Mouse (Mus musculus) forebrain, postnatal 0 days (tissue): ENCODE data around the gene Relt. TPM values are rescaled to one million over a fixed set of nuclear protein-coding genes. Genes with fewer than 3 reads are reported as not detected.
A peak's percentile ranks its signal among the peaks of the same experiment; 100 is the strongest.

ENCODE experiments used
- ATAC-seq: fragments of 200-750 bp; cut with Nextera tagmentation; 2 replicates; pipeline ENCODE4 v1.8.0; 2017; ENCODE audit warnings: mild to moderate bottlenecking, moderate library complexity
- DNase-seq: peaks from one replicate; pipeline ENCODE4 v3.0.0-alpha.2; 2015
- H3K27ac ChIP-seq: fragments of 300-500 bp; sonication (generic); 2 replicates; pipeline ENCODE4 v1.5.1; 2014; ENCODE audit warnings: low read depth, mild to moderate bottlenecking, antibody characterized with exemption, low read length, moderate library complexity, mixed read lengths
- H3K27me3 ChIP-seq: fragments of 300-500 bp; sonication (generic); 2 replicates; pipeline ENCODE4 v1.6.1; 2014; ENCODE audit warnings: mild to moderate bottlenecking, low read length, mixed read lengths; ENCODE audit not compliant: insufficient read depth
- H3K36me3 ChIP-seq: fragments of 300-500 bp; sonication (generic); 2 replicates; pipeline ENCODE4 v1.6.1; 2014; ENCODE audit warnings: mild to moderate bottlenecking, moderate library complexity; ENCODE audit not compliant: insufficient read depth
- H3K4me1 ChIP-seq: fragments of 300-500 bp; sonication (generic); 2 replicates; pipeline ENCODE4 v1.6.1; 2014; ENCODE audit warnings: antibody characterized with exemption; ENCODE audit not compliant: insufficient read depth
- H3K4me2 ChIP-seq: fragments of 300-500 bp; sonication (generic); 2 replicates; pipeline ENCODE4 v1.6.1; 2014; ENCODE audit warnings: low read depth, mild to moderate bottlenecking, moderate library complexity
- H3K4me3 ChIP-seq: fragments of 300-500 bp; sonication (generic); 2 replicates; pipeline ENCODE4 v1.5.1; 2014; ENCODE audit warnings: low read depth, low read length, mixed read lengths
- H3K9ac ChIP-seq: fragments of 300-500 bp; sonication (generic); 2 replicates; pipeline ENCODE4 v1.6.1; 2014; ENCODE audit warnings: mild to moderate bottlenecking
- H3K9me3 ChIP-seq: fragments of 300-500 bp; sonication (generic); 2 replicates; pipeline ENCODE4 v1.6.1; 2016; ENCODE audit warnings: low read length
- CTCF ChIP-seq: sonication (generic); IDR thresholded peaks from 2 replicates; pipeline ENCODE4 v1.5.1; 2016; ENCODE audit warnings: antibody characterized with exemption, control low read depth, low read depth
- WGBS: fragments of 180-500 bp; shearing (Covaris S2); extraction: QIAGEN DNeasy Blood & Tissue Kit; methylation state at CpG from one replicate; pipeline ENCODE4 v1.1.7; 2014; 5-methylcytosine and 5-hydroxymethylcytosine counted together
- polyA plus RNA-seq: library from polyadenylated mRNA; unstranded; fragments of >200 nt; fragmentation: Nextera tagmentation; extraction: Ambion mirVana; gene quantifications from 2 replicates; pipeline ENCODE4 v1.2.1, GENCODE M21; 2015
- total RNA-seq: library from RNA; depleted of rRNA; stranded (reverse); fragments of >200 nt; gene quantifications from 2 replicates; pipeline ENCODE4 v1.2.3, GENCODE M21; 2014

Gene Relt
- total and polyA plus RNA-seq, 2 experiments from 2014 or later, result 4.4 to 8.3 TPM

DNA sequence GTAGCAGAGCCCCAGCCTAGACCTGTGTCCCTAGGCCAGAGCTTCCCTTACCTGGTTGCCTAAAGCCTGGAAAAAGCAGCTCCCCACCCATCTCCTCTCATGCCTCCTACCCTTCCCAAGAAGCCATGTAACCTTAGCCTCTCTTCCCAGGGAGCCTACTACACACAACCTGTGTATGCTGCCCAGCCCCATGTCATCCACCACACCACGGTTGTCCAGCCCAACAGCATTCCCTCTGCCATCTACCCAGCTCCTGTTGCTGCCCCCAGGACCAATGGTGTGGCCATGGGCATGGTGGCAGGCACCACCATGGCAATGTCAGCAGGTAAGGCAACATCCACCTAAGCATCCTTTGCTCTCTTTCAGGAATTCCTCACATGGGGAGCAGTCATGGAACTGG lies 29.4 kb downstream of the Relt start:
- Histone ChIP-seq H3K27me3 (no peaks in the 10 kb centered on the region), H3K9me3 (no peaks in the 10 kb centered on the region), H3K9ac (no peak overlapping the region), H3K36me3 (peaks cover 39% of the 10 kb centered on the region), H3K4me2 (no peak overlapping the region), H3K4me3 (no peak overlapping the region), H3K4me1 (no peaks in the 10 kb centered on the region), H3K27ac (no peak overlapping the region)
- TF ChIP-seq CTCF, result no peak
- DNase-seq, result no peak
- WGBS, result 78% methylated on average over 1 of the region's 1 CpGs
- ATAC-seq, result no peak

DNA sequence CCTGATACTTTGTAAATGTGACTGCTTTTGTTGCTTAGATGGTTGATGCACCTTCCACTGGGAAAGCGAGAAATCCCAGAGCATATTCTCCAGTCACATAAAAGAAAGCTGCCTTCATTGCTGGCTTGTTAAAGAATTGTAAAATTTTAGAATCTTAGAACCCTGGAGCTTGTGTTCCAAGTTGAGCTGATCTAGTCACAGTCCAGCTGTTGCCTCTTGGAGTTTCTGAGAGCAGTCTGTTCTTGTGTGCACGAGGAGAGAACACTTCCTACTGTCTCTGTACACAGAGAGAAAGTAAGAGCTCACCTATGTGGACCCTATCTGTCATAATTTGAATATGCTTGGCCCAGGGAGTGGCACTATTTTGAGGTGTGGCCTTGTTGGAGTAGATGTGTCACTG lies 34.7 kb downstream of the Relt start:
- H3K4me1 ChIP-seq, result no peaks in the 10 kb centered on the region
- ATAC-seq, result no peak
- no peak for TF ChIP-seq CTCF
- H3K27me3 ChIP-seq, result no peaks in the 10 kb centered on the region
- H3K9ac ChIP-seq, result no peak overlapping the region
- no peak for DNase-seq
- 90% methylated on average over 2 of the region's 2 CpGs for WGBS
- H3K9me3 ChIP-seq, result no peaks in the 10 kb centered on the region
- H3K4me3 ChIP-seq, result no peak overlapping the region
- H3K36me3 ChIP-seq, result peaks cover 20% of the 10 kb centered on the region
- H3K27ac ChIP-seq, result no peak overlapping the region
- no peak overlapping the region for H3K4me2 ChIP-seq

DNA sequence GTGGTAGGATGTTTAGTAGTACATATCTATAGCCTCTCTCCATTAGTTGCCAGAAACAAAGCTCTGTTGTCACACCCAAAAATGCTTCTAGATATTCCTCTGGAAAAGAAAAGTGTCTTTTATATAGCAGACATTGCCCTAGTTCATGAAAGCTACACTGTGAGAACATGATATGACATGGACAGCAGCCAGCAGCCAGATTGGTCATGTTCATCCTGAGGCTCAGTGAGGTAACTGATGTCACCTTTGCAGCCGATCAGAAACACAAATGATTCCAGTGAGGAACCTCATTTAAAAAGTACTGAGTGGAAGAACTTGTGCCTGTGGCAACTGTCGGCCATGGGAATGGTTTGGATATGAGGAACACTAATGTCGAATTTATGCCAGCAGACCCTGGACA lies 38.6 kb downstream of the Relt start:
- Histone ChIP-seq H3K27me3 (no peaks in the 10 kb centered on the region), H3K4me1 (no peaks in the 10 kb centered on the region), H3K9ac (no peak overlapping the region), H3K27ac (no peak overlapping the region), H3K9me3 (no peaks in the 10 kb centered on the region), H3K36me3 (peaks cover 10% of the 10 kb centered on the region), H3K4me2 (no peak overlapping the region), H3K4me3 (no peak overlapping the region)
- 93% methylated on average over 3 of the region's 3 CpGs for WGBS
- DNase-seq, result no peak
- ATAC-seq, result no peak
- no peak for TF ChIP-seq CTCF

DNA sequence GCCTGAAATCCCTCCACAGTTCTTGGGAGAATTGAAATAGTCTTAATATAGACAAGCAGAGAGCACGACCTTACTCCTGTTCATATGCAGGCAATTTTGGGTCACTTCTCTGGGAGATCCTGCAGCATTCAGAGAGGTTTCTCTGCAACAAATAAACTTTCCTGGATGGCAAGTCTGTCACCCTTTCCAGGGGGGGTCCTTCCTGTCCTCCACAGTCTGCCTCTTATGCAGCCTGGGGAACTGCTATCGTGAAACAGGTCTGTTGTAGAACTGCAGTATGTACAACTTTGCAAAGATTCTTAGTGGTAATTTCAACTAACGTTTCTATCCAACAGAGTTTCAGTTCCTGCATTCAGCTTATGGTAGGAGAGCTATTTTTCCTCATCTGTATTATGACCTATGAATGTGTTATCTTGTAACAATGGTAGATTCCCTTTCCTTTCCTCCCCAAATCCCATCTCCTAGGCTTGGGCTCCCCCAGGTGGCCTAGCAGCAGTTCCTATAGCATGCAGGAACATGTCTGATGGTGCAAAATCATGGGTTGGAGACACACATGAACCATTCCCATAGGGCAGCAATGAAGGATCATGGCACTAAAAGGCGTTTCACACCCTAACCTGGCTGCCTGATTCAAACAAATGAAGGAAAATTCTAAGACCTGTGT lies 44.7 kb downstream of the Relt start:
- ATAC-seq (peak; percentile 47; the same call in 1 of the 2 replicates), DNase-seq (peak; percentile 58)
- no peak overlapping the region; the same call in 1 of the 2 replicates for H3K27ac ChIP-seq
- H3K4me2 ChIP-seq, result no peak overlapping the region
- 84% methylated on average over 4 of the region's 4 CpGs for WGBS
- no peaks in the 10 kb centered on the region for H3K36me3 ChIP-seq
- H3K4me1 ChIP-seq, result peaks cover 16% of the 10 kb centered on the region
- no peak overlapping the region for H3K4me3 ChIP-seq
- H3K9ac ChIP-seq, result no peak overlapping the region
- H3K27me3 ChIP-seq, result no peaks in the 10 kb centered on the region
- TF ChIP-seq CTCF, result peak; percentile 76
- no peaks in the 10 kb centered on the region for H3K9me3 ChIP-seq

DNA sequence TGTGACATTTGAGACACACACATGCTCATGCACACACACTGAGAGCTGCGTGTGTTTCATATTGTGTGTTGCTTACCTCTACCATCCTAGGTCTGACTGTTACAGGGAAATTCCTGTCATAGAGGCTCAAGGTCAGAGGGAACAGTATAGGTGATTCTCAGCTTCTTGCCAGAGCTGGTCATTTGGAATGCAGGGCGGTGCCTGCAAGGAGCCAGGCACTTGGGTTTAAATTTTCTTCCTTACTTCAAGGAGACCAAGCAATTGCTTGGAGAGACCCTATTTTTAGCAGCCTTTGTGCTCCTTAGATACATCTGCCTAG lies 45.8 kb downstream of the Relt start:
- peak overlapping the region; percentile 78 for H3K27ac ChIP-seq
- H3K27me3 ChIP-seq, result no peaks in the 10 kb centered on the region
- no peak overlapping the region for H3K4me2 ChIP-seq
- H3K9ac ChIP-seq, result no peak overlapping the region
- no peaks in the 10 kb centered on the region for H3K9me3 ChIP-seq
- 80% methylated on average over 2 of the region's 2 CpGs for WGBS
- H3K4me1 ChIP-seq, result peaks cover 16% of the 10 kb centered on the region
- no peak for ATAC-seq
- no peak for DNase-seq
- H3K4me3 ChIP-seq, result no peak overlapping the region
- TF ChIP-seq CTCF, result no peak
- H3K36me3 ChIP-seq, result no peaks in the 10 kb centered on the region

DNA sequence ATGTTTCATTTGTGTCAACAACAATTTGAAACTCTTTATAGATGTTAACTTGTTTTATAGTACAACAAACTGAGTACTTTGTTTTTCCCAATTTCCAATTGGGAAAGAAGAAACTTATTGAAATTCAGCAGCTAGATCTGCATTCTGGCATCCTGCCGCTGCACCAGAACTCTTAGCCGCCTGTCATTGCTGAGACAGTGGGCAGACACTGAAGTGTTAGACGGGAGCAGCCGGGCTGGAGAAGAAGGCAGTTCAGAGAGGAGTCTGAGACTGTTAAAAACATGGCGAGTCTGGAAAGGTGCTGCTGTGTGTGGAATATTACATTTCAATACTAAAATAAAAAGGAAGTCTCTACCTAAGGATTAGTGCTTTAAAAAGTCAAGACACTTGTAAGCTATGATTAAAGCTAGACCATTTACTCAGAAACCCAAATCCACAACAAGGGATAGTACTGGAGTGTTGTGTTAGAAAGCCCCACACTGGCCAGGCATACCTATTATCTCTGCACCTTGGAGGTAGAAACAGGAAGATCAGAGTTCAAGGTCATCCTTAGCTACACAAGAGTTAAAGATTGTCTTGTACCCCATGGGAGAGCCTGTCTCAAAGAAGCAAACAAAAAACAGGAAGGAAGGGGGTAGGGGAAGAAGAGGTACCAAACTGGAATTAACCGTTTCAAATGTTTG lies 46.3 kb downstream of the Relt start:
- TF ChIP-seq CTCF, result no peak
- peak overlapping the region; percentile 78 for H3K27ac ChIP-seq
- no peak overlapping the region for H3K9ac ChIP-seq
- peak; percentile 66 for ATAC-seq
- peaks cover 16% of the 10 kb centered on the region for H3K4me1 ChIP-seq
- no peaks in the 10 kb centered on the region for H3K36me3 ChIP-seq
- H3K27me3 ChIP-seq, result no peaks in the 10 kb centered on the region
- no peaks in the 10 kb centered on the region for H3K9me3 ChIP-seq
- no peak overlapping the region for H3K4me2 ChIP-seq
- no peak overlapping the region for H3K4me3 ChIP-seq
- peak; percentile 80 for DNase-seq
- 30% methylated on average over 6 of the region's 6 CpGs for WGBS

DNA sequence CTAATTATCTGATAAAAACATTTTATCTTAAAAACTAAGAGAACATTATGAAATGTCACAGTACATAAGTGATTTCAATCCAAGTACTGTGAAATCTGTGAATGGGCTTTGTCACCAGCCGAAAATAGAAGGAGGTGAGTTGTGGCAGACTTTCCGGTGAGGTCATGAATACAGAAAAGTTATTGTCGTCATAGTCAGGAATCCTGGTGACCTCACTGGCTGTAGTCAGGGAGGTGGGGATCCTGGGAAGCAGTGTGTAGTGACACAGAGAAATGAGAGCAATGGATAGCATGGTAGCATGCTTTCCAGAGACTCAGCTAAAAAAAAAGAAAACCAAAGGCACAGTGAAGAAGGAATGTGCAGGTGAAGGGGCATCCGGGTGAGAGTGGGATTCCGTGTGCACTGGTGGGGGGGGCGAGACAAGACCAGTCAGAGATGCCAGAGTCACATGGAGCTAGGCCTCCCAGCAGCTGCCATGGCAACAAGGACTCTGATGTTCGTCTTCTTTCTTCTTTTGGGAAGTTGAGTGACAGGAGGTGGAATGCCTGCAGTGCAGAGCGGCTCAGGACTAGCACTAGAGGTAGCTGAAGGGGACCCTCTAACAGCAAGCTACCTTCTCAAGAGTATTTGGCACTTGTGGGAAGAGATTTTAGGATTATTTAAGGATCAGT lies 47.2 kb downstream of the Relt start:
- Histone ChIP-seq H3K27me3 (no peaks in the 10 kb centered on the region), H3K4me2 (no peak overlapping the region), H3K36me3 (no peaks in the 10 kb centered on the region), H3K27ac (peak overlapping the region; percentile 36), H3K9me3 (no peaks in the 10 kb centered on the region), H3K9ac (no peak overlapping the region), H3K4me1 (peaks cover 16% of the 10 kb centered on the region), H3K4me3 (no peak overlapping the region)
- DNase-seq, result peak; percentile 35
- TF ChIP-seq CTCF, result no peak
- 18% methylated on average over 8 of the region's 8 CpGs for WGBS
- ATAC-seq, result peak; percentile 44
